Mouse (Mus musculus): ENCODE measurements at regions not wholly inside any gene's neighbourhood (a gene's known extent, or its start where the extent isn't known, plus 50 kb on each side); places are given as distances from the start of the nearest gene placed in this dataset.

GRCm38 (mm10) chr5:43089941-43090340 is 143.0 kb upstream of the Cpeb2 start:
- no peak for DNase-seq

- DNase-seq: no peak
Measured at GRCm38 (mm10) chr5:43093647-43094326, 139.2 kb upstream of the Cpeb2 start.

GRCm38 (mm10) chr5:43094329-43094898 is 138.6 kb upstream of the Cpeb2 start:
- DNase-seq: no peak

GRCm38 (mm10) chr5:43102000-43102459 is 130.9 kb upstream of the Cpeb2 start:
- DNase-seq: no peak

- no peak for DNase-seq
Measured at GRCm38 (mm10) chr5:43102590-43102989, 130.4 kb upstream of the Cpeb2 start.

- no peak for DNase-seq
Measured at GRCm38 (mm10) chr5:43103728-43104127, 129.2 kb upstream of the Cpeb2 start.

GRCm38 (mm10) chr5:43105528-43105927 is 127.4 kb upstream of the Cpeb2 start:
- DNase-seq: no peak

GRCm38 (mm10) chr5:43107436-43108259 is 125.3 kb upstream of the Cpeb2 start:
- DNase-seq: no peak

- no peak for DNase-seq
Measured at GRCm38 (mm10) chr5:43108260-43108589, 124.7 kb upstream of the Cpeb2 start.

- no peak for DNase-seq
Measured at GRCm38 (mm10) chr5:43110122-43110521, 122.8 kb upstream of the Cpeb2 start.

- no peak for DNase-seq
Measured at GRCm38 (mm10) chr5:43111740-43112139, 121.2 kb upstream of the Cpeb2 start.

- no peak for DNase-seq
Measured at GRCm38 (mm10) chr5:43113405-43114119, 119.4 kb upstream of the Cpeb2 start.

GRCm38 (mm10) chr5:43115507-43115906 is 117.5 kb upstream of the Cpeb2 start:
- DNase-seq: no peak

- DNase-seq: no peak
Measured at GRCm38 (mm10) chr5:43116821-43117220, 116.1 kb upstream of the Cpeb2 start.

- DNase-seq: no peak
Measured at GRCm38 (mm10) chr5:43121065-43121464, 111.9 kb upstream of the Cpeb2 start.

GRCm38 (mm10) chr5:43124301-43124700 is 108.7 kb upstream of the Cpeb2 start:
- no peak for DNase-seq

GRCm38 (mm10) chr5:43125774-43126536 is 107.0 kb upstream of the Cpeb2 start:
- no peak for DNase-seq

GRCm38 (mm10) chr5:43130377-43130776 is 102.6 kb upstream of the Cpeb2 start:
- no peak for DNase-seq

GRCm38 (mm10) chr5:43130901-43131557 is 101.9 kb upstream of the Cpeb2 start:
- no peak for DNase-seq

- DNase-seq: no peak
Measured at GRCm38 (mm10) chr5:43133672-43134071, 99.3 kb upstream of the Cpeb2 start.

- no peak for DNase-seq
Measured at GRCm38 (mm10) chr5:43136142-43136541, 96.8 kb upstream of the Cpeb2 start.

GRCm38 (mm10) chr5:43137777-43138176 is 95.2 kb upstream of the Cpeb2 start:
- no peak for DNase-seq
